Mouse (Mus musculus): ENCODE data around the gene Troap.

GRCm38 (mm10) chr15:99026259-99026658, 48.1 kb upstream of the Troap start:
- no peak for TF ChIP-seq MYOD1 (IDR thresholded peaks at IDR 0.05; ENCODE audit: control insufficient read depth, insufficient read length, low read depth)
- TF ChIP-seq CTCF (IDR thresholded peaks at IDR 0.05; ENCODE audit: control insufficient read depth, insufficient read depth, insufficient read length), result peak; percentile 43
- TF ChIP-seq FOSL1 (IDR thresholded peaks at IDR 0.05; ENCODE audit: insufficient read depth, low read length, poor library complexity, severe bottlenecking), result no peak

All from C2C12 (cell line).